Mouse (Mus musculus): ENCODE measurements at regions not wholly inside any gene's neighbourhood (a gene's known extent, or its start where the extent isn't known, plus 50 kb on each side); places are given as distances from the start of the nearest gene placed in this dataset.
"Not testable (repeated sequence)": the region's sequence is repeated elsewhere in the genome, so short reads cannot be mapped to it uniquely, and the experiment has no call there.

DNA sequence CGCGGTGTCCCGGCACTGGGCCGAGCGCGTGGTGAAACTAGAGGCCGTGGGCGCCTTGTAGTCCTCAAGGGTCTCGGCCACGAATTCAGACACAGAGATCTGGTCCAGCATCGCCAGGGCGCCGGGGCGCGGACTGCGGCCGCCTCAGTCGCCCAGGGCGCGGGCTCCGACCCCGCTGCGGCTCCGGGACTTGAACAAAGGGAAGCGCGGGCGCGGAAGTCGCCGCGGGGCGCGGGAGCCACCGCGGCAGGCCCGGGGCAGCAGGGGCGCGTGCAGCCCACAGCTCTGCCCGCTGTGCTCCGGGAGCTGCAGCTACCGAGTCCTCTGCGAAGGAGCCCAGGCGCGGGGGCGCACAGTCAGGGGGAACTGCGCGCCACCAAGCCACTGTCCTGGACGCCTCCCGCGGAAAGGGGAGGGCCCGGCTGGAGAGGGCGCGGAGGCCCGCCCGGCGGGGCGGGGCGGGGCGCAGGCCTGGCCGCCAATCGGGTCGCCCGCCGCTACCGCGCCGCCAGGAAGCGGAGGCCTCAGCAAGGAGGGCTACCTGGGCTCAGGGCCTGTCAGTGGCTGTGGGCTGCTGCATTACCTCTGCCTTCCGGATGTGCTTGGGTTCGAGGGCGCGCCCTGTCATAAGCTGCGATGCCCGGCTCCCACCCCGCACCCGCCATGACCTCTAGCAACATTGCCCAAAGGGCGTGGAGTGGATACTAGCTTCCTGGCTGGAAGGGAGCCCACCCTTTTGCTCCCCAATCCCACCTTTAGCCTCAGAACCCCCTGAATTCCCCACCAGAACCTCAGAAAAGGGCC lies 155.2 kb upstream of the 9030624G23Rik start:
- WGBS, result 1% methylated on average over 55 of the region's 77 CpGs
- H3K4me3 ChIP-seq, result peak overlapping the region; percentile 66
- not testable (repeated sequence) for H3K4me1 ChIP-seq; H3K9me3 ChIP-seq; H3K27me3 ChIP-seq (ENCODE audit: insufficient read depth, poor library complexity, severe bottlenecking); H3K36me3 ChIP-seq
- DNase-seq (ENCODE audit: low spot score), result peak; percentile 67
- peak overlapping the region; percentile 84 for H3K27ac ChIP-seq

All from heart, embryonic 10.5 days (tissue).